Mouse (Mus musculus) heart, adult 2 months (tissue): ENCODE data around the gene Scfd2. TPM values are rescaled to one million over a fixed set of nuclear protein-coding genes. Genes with fewer than 3 reads are reported as not detected.

Experiments
- DNase-seq, 2 experiments: peaks; one replicate each; pipeline ENCODE4 v3.0.0; 2021
- H3K27ac ChIP-seq: fragments of 200-600 bp; 2 replicates; pipeline ENCODE4 v1.8.1; 2022
- H3K27me3 ChIP-seq: fragments of 200-500 bp; 2 replicates; pipeline ENCODE4 v1.6.1; 2012; ENCODE audit warnings: mild to moderate bottlenecking, low read length, inconsistent platforms, mixed read lengths; ENCODE audit not compliant: control insufficient read depth, insufficient read depth
- H3K36me3 ChIP-seq: fragments of 200-500 bp; 2 replicates; pipeline ENCODE4 v1.6.1; 2012; ENCODE audit warnings: low read length, inconsistent platforms; ENCODE audit not compliant: control insufficient read depth, insufficient read depth
- H3K4me1 ChIP-seq: fragments of 200-500 bp; 2 replicates; pipeline ENCODE4 v1.6.1; 2011; ENCODE audit warnings: low read length; ENCODE audit not compliant: control insufficient read depth, insufficient read depth
- H3K4me3 ChIP-seq: fragments of 200-600 bp; 2 replicates; pipeline ENCODE4 v1.8.1; 2022
- H3K79me2 ChIP-seq: fragments of 200-500 bp; replicated peaks from 2 replicates; pipeline ENCODE4 v1.6.1; 2012; ENCODE audit warnings: mild to moderate bottlenecking, inconsistent platforms, low read length, moderate library complexity, mixed read lengths; ENCODE audit not compliant: control insufficient read depth, insufficient read depth
- H3K9ac ChIP-seq: fragments of 200-500 bp; 2 replicates; pipeline ENCODE4 v1.6.1; 2012; ENCODE audit warnings: low read depth, mild to moderate bottlenecking, control low read depth, inconsistent platforms, low read length, mixed read lengths
- CTCF ChIP-seq: fragments of 200-600 bp; IDR thresholded peaks from 2 replicates; pipeline ENCODE4 v1.8.1; 2022; ENCODE audit warnings: antibody characterized with exemption, mild to moderate bottlenecking, moderate library complexity
- EP300 ChIP-seq: fragments of 200-500 bp; IDR thresholded peaks from 2 replicates; pipeline ENCODE4 v1.6.1; 2011; ENCODE audit warnings: low read depth, low read length, control low read depth; ENCODE audit not compliant: insufficient read depth
- POLR2A ChIP-seq: fragments of 200-500 bp; IDR thresholded peaks from 2 replicates; pipeline ENCODE4 v1.6.1; 2011; ENCODE audit warnings: mild to moderate bottlenecking, low read depth, low read length, control low read depth; ENCODE audit not compliant: insufficient read depth
- WGBS: fragments of 180-500 bp; shearing (Covaris S2); methylation state at CpG from one replicate; pipeline ENCODE4 v1.1.7; 2018; 5-methylcytosine and 5-hydroxymethylcytosine counted together
- intact Hi-C: fragments of 180-260 bp; cut with DNase I; formaldehyde crosslinking; loops from one replicate; pipeline ENCODE4 v1.15.1; 2025
- polyA plus RNA-seq: library from polyadenylated mRNA; depleted of rRNA; stranded (reverse); fragments of >200 nt; gene quantifications from 2 replicates; pipeline ENCODE4 v1.2.3, GENCODE M21; 2012
- total RNA-seq, 2 experiments: library from RNA; stranded (reverse); gene quantifications; 2 replicates each; pipeline ENCODE4 v1.2.3; 2021

Scfd2 gene
- total and polyA plus RNA-seq, 3 experiments, result 9.1 to 13.9 (median 11.9) TPM

DNA sequence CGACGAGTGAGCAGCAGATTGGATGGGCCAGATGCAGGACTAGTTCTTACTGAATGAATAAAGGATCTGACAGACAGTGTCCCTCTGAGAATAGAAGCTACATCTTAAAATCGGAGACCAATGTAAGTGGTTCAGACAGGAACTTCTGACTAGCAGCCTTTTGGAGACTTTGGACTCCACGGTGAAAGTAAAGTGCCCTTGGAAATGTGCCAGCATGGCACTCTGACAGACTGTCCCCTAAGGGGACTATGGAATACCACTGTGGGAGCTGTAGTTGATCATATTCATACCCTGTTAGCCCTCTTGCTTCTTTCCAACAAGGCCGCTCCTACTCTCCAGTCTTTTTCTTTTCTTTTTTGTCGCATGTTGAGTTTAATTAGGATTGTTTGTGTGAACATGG, 368.4 kb downstream of the Scfd2 start:
- Histone ChIP-seq H3K4me1 (peaks cover 3% of the 10 kb centered on the region; the same call in 1 of the 2 replicates), H3K27ac (no peak overlapping the region), H3K79me2 (no peaks in the 10 kb centered on the region), H3K4me3 (no peak overlapping the region), H3K9ac (no peak overlapping the region), H3K27me3 (no peaks in the 10 kb centered on the region), H3K36me3 (no peaks in the 10 kb centered on the region)
- DNase-seq, result no peak
- TF ChIP-seq EP300 (no peak), POLR2A (no peak), CTCF (no peak)
- WGBS, result 78% methylated on average over 6 of the region's 6 CpGs
- intact Hi-C loops, result no loop called here

DNA sequence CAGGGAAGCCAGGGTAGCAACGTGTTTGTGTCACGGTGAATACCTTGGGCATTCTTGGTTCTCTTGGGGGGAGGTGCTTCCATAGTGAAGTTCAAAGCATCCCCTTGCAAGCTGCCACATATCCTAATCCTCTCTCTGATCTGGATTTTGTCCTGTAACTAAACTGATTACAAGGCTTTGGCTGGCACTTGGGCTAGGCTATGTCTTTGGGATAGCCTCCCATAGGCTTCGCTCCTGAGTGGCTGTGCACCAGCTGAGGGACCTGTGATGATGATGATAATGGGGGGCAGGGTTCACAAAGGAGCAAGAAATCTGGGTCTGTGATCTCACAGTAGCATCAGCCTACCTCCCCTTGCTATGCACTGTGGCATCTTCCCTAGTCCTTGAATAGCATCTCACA, 369.5 kb downstream of the Scfd2 start:
- peaks cover 3% of the 10 kb centered on the region; the same call in 1 of the 2 replicates for H3K4me1 ChIP-seq
- H3K9ac ChIP-seq, result no peak overlapping the region
- no peaks in the 10 kb centered on the region for H3K79me2 ChIP-seq
- intact Hi-C loops, result no loop called here
- WGBS, result 57% methylated on average over 3 of the region's 3 CpGs
- no peak overlapping the region for H3K27ac ChIP-seq
- no peak for TF ChIP-seq EP300
- no peak for TF ChIP-seq CTCF
- no peak for TF ChIP-seq POLR2A
- DNase-seq, result no peak
- no peaks in the 10 kb centered on the region for H3K36me3 ChIP-seq
- H3K4me3 ChIP-seq, result no peak overlapping the region
- no peaks in the 10 kb centered on the region for H3K27me3 ChIP-seq

DNA sequence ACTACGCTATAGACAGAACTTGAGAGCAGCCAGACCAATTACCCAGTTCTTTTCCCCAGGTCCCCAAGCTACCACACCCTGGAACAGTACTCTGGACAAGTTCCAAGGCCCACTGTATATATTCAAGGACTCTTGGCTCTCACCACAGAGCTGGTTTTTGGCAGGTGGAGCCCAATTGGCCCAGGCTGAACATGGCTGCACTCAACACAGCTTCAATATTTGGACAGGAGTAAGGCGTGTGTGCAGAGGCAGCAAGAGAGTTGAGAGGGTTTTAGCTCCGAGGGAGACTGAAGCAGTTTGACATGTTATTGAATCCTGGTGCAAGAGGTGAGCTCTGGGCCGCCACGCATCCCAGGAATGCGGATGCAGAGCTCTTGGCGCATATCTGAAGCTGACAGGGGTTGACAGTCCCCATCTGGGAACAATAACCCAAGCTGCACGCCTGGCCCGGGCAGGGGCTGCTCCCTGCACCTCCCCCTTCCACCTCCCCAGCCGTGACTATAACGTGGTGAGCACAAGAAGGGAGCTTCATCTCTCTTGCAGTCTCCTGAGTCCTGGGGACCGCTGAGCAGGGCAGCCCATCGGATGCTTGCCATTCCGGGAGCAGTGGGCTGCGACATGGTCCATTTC, 370.1 kb downstream of the Scfd2 start:
- Histone ChIP-seq H3K27ac (no peak overlapping the region; the same call in 1 of the 2 replicates), H3K9ac (no peak overlapping the region), H3K27me3 (no peaks in the 10 kb centered on the region), H3K4me3 (0 out of 2 replicates have a peak overlapping the region, but pooled peaks have one; percentile 7), H3K36me3 (no peaks in the 10 kb centered on the region), H3K79me2 (no peaks in the 10 kb centered on the region), H3K4me1 (peaks cover 3% of the 10 kb centered on the region; the same call in 1 of the 2 replicates)
- DNase-seq, result peak; percentile 50 to 57
- intact Hi-C loops, result no loop called here
- 17% methylated on average over 15 of the region's 15 CpGs for WGBS
- TF ChIP-seq CTCF (no peak), POLR2A (no peak), EP300 (no peak)

DNA sequence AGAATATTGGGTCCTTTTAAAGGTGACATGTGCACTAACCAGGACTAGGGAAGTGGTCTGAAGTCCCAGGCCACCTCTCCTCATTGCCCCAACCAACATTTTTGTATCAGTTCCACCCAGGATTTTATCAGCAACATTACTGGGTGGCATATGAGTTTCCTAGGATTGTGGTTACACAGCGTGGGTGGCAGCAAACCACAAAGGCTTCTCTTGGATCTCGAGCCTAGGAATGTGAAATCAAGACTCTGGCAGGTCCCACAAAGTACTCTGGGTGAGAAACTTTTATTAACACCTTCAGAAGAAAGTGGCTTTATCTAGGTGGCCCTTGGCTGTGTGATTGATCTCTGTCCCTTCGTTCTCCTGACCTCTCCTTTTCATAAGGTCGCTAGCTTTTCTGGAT, 371.2 kb downstream of the Scfd2 start:
- H3K79me2 ChIP-seq, result no peaks in the 10 kb centered on the region
- H3K36me3 ChIP-seq, result no peaks in the 10 kb centered on the region
- intact Hi-C loops, result no loop called here
- H3K27me3 ChIP-seq, result no peaks in the 10 kb centered on the region
- H3K4me3 ChIP-seq, result no peak overlapping the region
- H3K27ac ChIP-seq, result no peak overlapping the region
- peaks cover 3% of the 10 kb centered on the region; the same call in 1 of the 2 replicates for H3K4me1 ChIP-seq
- 78% methylated on average over 4 of the region's 4 CpGs for whole genome bisulfite sequencing
- no peak for DNase-seq
- no peak overlapping the region for H3K9ac ChIP-seq
- TF ChIP-seq EP300 (no peak), POLR2A (no peak), CTCF (no peak)

DNA sequence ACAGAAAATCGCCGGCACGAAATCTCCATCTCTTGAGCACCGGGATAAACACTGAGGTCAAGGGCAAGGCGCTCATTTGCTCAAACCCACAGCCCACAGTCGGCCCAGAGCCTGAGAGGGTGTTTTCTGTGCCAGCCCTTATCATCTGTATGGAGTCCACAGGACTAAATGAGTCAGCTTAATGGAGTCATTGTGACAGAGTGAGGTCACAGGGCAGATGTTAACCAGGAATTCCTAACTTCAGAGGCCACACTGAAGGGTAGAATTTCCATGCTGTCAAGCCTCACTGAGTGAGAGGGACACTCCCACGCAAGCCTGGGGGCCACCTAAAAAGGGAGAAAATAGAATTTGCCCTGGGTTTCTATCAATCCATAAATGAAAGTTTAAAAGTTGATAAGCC, 371.7 kb downstream of the Scfd2 start:
- H3K4me1 ChIP-seq, result peaks cover 3% of the 10 kb centered on the region; the same call in 1 of the 2 replicates
- TF ChIP-seq POLR2A, result no peak
- TF ChIP-seq EP300, result no peak
- TF ChIP-seq CTCF, result no peak
- H3K9ac ChIP-seq, result no peak overlapping the region
- intact Hi-C loops, result loop anchor here (5.0 kb wide), 1 partner anchor 117 kb away; no protein-coding TSS in a partner anchor
- H3K4me3 ChIP-seq, result no peak overlapping the region
- no peaks in the 10 kb centered on the region for H3K36me3 ChIP-seq
- no peaks in the 10 kb centered on the region for H3K79me2 ChIP-seq
- no peak for DNase-seq
- H3K27ac ChIP-seq, result no peak overlapping the region
- WGBS, result 45% methylated on average over 7 of the region's 7 CpGs
- no peaks in the 10 kb centered on the region for H3K27me3 ChIP-seq

DNA sequence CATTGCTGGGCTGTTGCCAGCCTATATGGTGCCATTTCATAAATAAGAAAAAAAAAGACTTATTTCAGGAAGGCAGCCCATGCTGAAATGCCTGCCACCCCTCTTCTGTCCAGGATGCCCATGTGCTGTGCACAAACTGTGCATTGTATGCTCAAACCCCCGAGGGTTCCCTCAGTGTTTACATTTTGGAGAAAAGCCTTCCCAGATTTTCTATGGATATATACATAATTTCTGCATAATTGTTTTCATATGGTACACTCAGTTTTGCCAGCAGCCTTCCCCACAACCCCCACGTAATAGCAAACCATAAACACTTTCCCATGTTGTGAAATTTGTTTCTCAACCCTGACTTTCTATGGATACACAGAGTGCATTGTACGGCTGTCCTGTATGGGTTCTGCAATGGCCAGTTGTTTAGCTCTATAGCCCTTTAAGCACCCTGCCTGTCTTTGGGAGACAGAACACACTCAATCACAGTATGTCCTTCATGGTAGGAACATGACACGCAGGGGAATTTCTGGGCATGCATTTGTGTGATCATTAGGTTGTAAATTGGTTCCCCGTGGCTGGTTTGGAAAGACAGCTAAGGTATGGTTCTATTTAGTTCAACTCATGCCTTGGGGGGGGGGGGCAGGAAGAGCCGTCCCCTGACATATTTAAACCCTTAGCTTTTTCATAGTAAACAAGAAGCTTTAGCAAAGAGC, 372.5 kb downstream of the Scfd2 start:
- H3K9ac ChIP-seq, result no peak overlapping the region
- no peaks in the 10 kb centered on the region for H3K27me3 ChIP-seq
- H3K27ac ChIP-seq, result no peak overlapping the region
- intact Hi-C loops, result loop anchor here (5.0 kb wide), 1 partner anchor 118 kb away; no protein-coding TSS in a partner anchor
- peaks cover 3% of the 10 kb centered on the region; the same call in 1 of the 2 replicates for H3K4me1 ChIP-seq
- H3K4me3 ChIP-seq, result no peak overlapping the region
- H3K36me3 ChIP-seq, result no peaks in the 10 kb centered on the region
- 93% methylated on average over 6 of the region's 6 CpGs for WGBS
- no peaks in the 10 kb centered on the region for H3K79me2 ChIP-seq
- DNase-seq, result no peak
- TF ChIP-seq CTCF (no peak), EP300 (no peak), POLR2A (no peak)
